Mouse (Mus musculus) embryonic facial prominence, embryonic 11.5 days (tissue): ENCODE results near the gene Fam118b. TPM values are rescaled to one million over a fixed set of nuclear protein-coding genes. Genes with fewer than 3 reads are reported as not detected.

Experiments
- ATAC-seq: fragments of 200-750 bp; cut with Nextera tagmentation; replicated peaks from 2 replicates; pipeline ENCODE4 v1.8.0; 2017; ENCODE audit warnings: low read depth; ENCODE audit not compliant: insufficient number of reproducible peaks, low FRiP score, low TSS enrichment
- DNase-seq: peaks from one replicate; pipeline ENCODE4 v3.0.0-alpha.2; 2015; ENCODE audit warnings: low spot score
- H3K27ac ChIP-seq: fragments of 300-500 bp; sonication (generic); replicated peaks from 2 replicates; pipeline ENCODE4 v1.5.1; 2014; ENCODE audit warnings: mild to moderate bottlenecking, low read depth, low read length, control low read depth
- H3K27me3 ChIP-seq: fragments of 300-500 bp; sonication (generic); 2 replicates; pipeline ENCODE4 v1.6.1; 2014; ENCODE audit warnings: mild to moderate bottlenecking, low read length, moderate library complexity, mixed read lengths; ENCODE audit not compliant: control insufficient read depth, insufficient read depth
- H3K36me3 ChIP-seq: fragments of 300-500 bp; sonication (generic); replicated peaks from 2 replicates; pipeline ENCODE4 v1.6.1; 2014; ENCODE audit warnings: low read depth, mild to moderate bottlenecking, low read length, moderate library complexity, mixed read lengths; ENCODE audit not compliant: control insufficient read depth, insufficient read depth
- H3K4me1 ChIP-seq: fragments of 300-500 bp; sonication (generic); 2 replicates; pipeline ENCODE4 v1.6.1; 2014; ENCODE audit warnings: low read length, mixed read lengths; ENCODE audit not compliant: control insufficient read depth, insufficient read depth
- H3K4me2 ChIP-seq: fragments of 300-500 bp; sonication (generic); 2 replicates; pipeline ENCODE4 v1.6.1; 2014; ENCODE audit warnings: low read depth, mild to moderate bottlenecking, control low read depth, low read length, moderate library complexity
- H3K4me3 ChIP-seq: fragments of 300-500 bp; sonication (generic); 2 replicates; pipeline ENCODE4 v1.5.1; 2014; ENCODE audit warnings: low read depth, low read length, control low read depth
- H3K9ac ChIP-seq: fragments of 300-500 bp; sonication (generic); replicated peaks from 2 replicates; pipeline ENCODE4 v1.6.1; 2014; ENCODE audit warnings: mild to moderate bottlenecking, control low read depth, low read length
- H3K9me3 ChIP-seq: fragments of 300-500 bp; sonication (generic); replicated peaks from 2 replicates; pipeline ENCODE4 v1.6.1; 2016; ENCODE audit warnings: mild to moderate bottlenecking, low read length, inconsistent platforms, mixed read lengths; ENCODE audit not compliant: control insufficient read depth
- WGBS: fragments of 180-500 bp; shearing (Covaris S2); extraction: QIAGEN DNeasy Blood & Tissue Kit; methylation state at CpG from one replicate; pipeline ENCODE4 v1.1.7; 2014; 5-methylcytosine and 5-hydroxymethylcytosine counted together
- polyA plus RNA-seq: library from polyadenylated mRNA; unstranded; fragments of >200 nt; fragmentation: Nextera tagmentation; extraction: Ambion mirVana; gene quantifications from 2 replicates; pipeline ENCODE4 v1.2.1, GENCODE M21; 2014

Gene Fam118b
- polyA plus RNA-seq, 1 experiment from 2014 or later, result 75.0 TPM

DNA sequence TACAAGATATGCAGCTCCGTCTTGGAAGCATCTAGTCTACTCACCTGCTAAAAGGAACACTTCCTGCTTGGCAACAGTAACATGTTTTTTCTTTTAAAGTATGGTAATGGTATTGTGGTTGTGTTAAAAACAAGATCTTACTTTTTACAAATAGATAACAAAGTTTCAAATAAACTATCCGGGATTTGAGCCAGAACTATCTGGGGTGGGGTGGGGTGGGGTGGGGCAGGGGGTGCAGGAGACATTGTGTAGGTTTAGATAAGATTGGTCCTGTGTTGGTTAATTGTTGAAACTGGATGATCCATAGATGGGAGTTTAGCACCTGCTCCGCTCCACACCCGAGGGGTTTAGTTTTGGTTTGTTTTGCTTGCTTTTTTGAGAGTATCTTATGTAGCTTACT, 5.2 kb downstream of the Fam118b start:
- 77% methylated on average over 4 of the region's 4 CpGs for WGBS
- Histone ChIP-seq H3K4me3 (no peak overlapping the region), H3K4me1 (no peaks in the 10 kb centered on the region), H3K9me3 (no peaks in the 10 kb centered on the region), H3K36me3 (no peaks in the 10 kb centered on the region), H3K9ac (no peak overlapping the region), H3K27ac (no peak overlapping the region), H3K4me2 (no peak overlapping the region), H3K27me3 (no peaks in the 10 kb centered on the region)
- ATAC-seq (no peak), DNase-seq (no peak)

DNA sequence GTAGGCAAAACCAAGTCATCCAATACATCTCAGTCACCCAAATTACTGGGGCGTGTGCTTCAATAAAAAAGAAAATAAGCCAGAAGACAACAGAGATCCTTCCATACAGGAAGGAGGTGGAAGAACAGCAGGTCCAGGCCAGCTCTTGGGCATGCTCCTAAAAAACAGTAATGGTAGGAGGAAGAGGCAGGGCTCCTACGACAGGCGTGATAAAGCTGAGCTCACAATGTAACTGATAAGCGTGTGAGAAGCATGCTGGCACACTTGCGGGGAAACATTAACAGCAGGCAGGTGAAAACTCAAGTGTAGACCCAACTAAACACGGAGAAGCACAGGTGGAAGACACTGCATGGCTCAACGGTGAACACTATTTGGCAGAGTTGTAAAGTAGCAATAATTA, 10.2 kb downstream of the Fam118b start:
- DNase-seq, result no peak
- 90% methylated on average over 7 of the region's 7 CpGs for whole genome bisulfite sequencing
- no peak overlapping the region for H3K27ac ChIP-seq

DNA sequence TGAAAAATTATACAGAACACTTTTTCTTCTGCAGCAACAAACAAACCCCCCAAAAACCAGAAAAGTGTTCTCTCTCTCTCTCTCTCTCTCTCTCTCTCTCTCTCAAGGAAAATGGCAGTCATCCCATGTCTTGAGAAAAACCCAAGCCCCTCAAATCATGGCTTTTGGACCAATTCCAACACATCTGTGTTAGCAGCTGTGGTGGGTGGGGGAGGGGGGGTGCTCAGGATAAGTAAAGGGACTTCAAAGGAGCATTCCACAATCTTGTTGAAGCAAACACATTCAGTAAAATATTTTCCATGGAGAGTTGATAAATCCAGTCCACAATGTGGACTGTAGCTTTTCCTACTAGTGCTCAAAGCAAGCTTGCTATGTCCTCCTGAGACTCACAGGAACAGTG, 18.1 kb downstream of the Fam118b start:
- H3K9ac ChIP-seq, result no peak overlapping the region
- no peak overlapping the region for H3K4me3 ChIP-seq
- no peaks in the 10 kb centered on the region for H3K4me1 ChIP-seq
- no peak overlapping the region for H3K4me2 ChIP-seq
- H3K27ac ChIP-seq, result no peak overlapping the region
- no peak for ATAC-seq
- no peak for DNase-seq
- no peaks in the 10 kb centered on the region for H3K9me3 ChIP-seq
- H3K27me3 ChIP-seq, result no peaks in the 10 kb centered on the region
- no peaks in the 10 kb centered on the region for H3K36me3 ChIP-seq

More for the DNA sequence above, 10.2 kb downstream of the Fam118b start:
- no peak for ATAC-seq
- Histone ChIP-seq H3K9ac (no peak overlapping the region), H3K4me1 (no peaks in the 10 kb centered on the region), H3K4me2 (no peak overlapping the region), H3K36me3 (no peaks in the 10 kb centered on the region), H3K27me3 (no peaks in the 10 kb centered on the region), H3K9me3 (no peaks in the 10 kb centered on the region), H3K4me3 (no peak overlapping the region)

DNA sequence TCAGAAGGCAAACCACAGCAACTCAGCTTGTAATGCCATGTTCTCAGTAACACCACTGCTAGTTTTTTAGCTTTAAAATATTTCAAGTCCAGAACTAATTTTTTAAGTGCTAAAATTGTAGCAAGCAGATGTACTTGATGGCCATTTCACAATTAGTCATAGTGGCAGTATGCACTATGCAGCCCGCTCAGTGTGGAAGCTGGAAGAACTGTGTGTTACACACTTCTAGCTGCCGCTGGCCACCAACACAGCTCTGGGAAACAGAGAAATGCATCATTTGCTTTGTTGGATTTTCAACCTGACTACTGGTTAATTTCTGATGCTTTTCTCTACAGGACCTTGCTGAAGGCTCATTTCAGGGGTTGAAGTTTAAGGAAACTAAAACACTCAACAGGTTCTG, 20.2 kb downstream of the Fam118b start:
- Histone ChIP-seq H3K4me1 (no peaks in the 10 kb centered on the region), H3K36me3 (no peaks in the 10 kb centered on the region), H3K27ac (no peak overlapping the region), H3K4me3 (no peak overlapping the region), H3K27me3 (no peaks in the 10 kb centered on the region), H3K9me3 (no peaks in the 10 kb centered on the region), H3K9ac (no peak overlapping the region), H3K4me2 (no peak overlapping the region)
- no peak for ATAC-seq
- DNase-seq, result no peak
- 98% methylated on average over 2 of the region's 2 CpGs for WGBS

DNA sequence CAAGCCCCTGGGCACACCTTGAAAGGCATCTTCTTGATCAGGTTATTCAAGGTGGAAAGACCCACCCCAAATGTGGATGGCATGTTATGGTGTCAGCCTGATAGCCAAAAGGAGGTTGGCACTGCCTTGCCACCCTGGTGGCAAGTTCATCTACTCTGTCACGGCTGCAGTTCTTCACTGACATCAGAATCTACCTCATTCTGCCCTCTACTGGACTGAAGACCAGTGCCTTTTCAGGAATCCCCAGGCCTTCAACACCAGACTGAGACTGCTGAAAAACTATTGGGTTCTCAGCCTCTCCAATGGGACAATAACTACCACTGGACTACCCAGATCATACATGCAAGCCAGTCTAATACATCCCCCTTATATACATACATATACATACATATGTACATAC, 27.9 kb downstream of the Fam118b start:
- no peaks in the 10 kb centered on the region; the same call in 1 of the 2 replicates for H3K36me3 ChIP-seq
- ATAC-seq, result no peak

DNA sequence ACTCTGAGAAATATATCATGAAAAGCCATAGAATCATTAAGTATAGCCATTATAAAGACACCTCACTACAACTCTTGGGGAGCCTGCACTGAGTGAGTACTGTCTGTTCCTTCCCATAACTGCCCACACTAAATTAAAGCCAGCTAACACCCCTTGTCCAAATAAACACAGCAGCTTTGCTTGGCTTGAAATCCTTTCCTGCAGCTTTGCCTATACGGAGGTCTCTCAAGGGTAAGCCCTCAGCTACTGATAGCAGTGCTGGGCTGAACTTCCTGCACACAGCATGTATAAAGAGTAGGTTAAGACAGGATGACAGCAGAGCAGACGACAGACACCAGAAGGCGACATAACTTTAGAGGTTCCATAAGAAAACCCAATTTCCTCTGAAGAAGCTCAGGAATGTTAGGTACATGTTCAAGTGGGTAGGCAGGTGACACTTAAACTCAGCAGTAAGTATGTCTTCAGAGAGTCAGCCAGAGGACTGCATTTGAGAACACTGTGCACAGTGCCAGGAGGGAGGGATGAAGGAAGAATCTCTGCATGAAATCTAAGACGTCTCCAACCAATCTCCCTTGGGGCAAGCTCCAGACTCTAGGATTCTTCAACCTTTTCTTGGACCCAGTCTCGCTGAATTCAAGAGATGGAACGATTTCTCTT, 28.6 kb downstream of the Fam118b start:
- ATAC-seq (no peak), DNase-seq (no peak)
- no peak overlapping the region for H3K4me2 ChIP-seq
- no peak overlapping the region for H3K27ac ChIP-seq
- WGBS, result 60% methylated on average over 6 of the region's 6 CpGs
- H3K9ac ChIP-seq, result no peak overlapping the region
- H3K36me3 ChIP-seq, result no peaks in the 10 kb centered on the region; the same call in 1 of the 2 replicates
- no peaks in the 10 kb centered on the region for H3K4me1 ChIP-seq
- H3K9me3 ChIP-seq, result no peaks in the 10 kb centered on the region
- H3K4me3 ChIP-seq, result no peak overlapping the region
- no peaks in the 10 kb centered on the region for H3K27me3 ChIP-seq

More for the DNA sequence above, 27.9 kb downstream of the Fam118b start:
- Histone ChIP-seq H3K27me3 (no peaks in the 10 kb centered on the region), H3K9me3 (no peaks in the 10 kb centered on the region), H3K4me1 (no peaks in the 10 kb centered on the region), H3K9ac (no peak overlapping the region), H3K4me2 (no peak overlapping the region), H3K4me3 (no peak overlapping the region), H3K27ac (no peak overlapping the region)
- DNase-seq, result no peak
- WGBS, result 67% methylated on average over 1 of the region's 1 CpGs

DNA sequence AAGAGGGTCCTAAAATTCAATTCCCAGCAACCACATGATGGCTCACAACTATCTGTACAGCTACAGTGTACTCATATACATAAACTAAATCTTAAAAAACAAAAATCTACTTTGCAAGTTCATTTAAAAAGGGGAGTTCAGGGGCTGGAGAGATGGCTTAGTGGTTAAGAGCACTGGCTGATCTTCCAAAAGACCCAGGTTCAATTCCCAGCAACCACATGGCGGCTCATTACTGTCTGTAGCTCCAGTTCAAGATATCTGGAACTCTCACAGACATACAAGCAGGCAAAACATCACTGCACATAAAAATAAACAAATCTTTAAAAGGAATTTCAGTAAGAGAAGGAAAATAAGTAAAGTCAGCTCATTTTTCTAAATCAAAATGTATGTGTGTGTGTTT, 29.2 kb downstream of the Fam118b start:
- Histone ChIP-seq H3K36me3 (no peaks in the 10 kb centered on the region; the same call in 1 of the 2 replicates), H3K4me2 (no peak overlapping the region), H3K27ac (no peak overlapping the region), H3K9me3 (no peaks in the 10 kb centered on the region), H3K27me3 (no peaks in the 10 kb centered on the region), H3K9ac (no peak overlapping the region), H3K4me3 (no peak overlapping the region), H3K4me1 (no peaks in the 10 kb centered on the region)
- DNase-seq (no peak), ATAC-seq (no peak)
- 83% methylated on average over 1 of the region's 1 CpGs for WGBS

DNA sequence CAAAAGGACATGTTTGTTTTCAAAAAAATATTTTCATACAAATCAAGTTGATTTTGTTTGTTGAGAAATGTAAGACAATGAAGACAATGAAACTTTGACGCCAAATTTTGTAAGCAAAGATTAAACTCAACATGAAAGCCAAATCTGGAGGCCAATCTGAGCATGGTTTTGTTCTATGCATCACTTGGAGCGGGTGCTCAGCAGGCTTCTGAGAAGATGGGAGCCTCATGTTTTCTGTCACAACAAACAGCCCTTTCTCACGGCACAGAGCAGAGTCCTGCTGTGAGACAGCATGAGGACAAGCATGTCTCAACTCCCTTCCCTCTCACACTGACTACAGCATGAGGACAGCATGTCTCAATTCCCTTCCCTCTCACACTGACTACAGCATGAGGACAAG, 31.6 kb downstream of the Fam118b start:
- Histone ChIP-seq H3K4me1 (no peaks in the 10 kb centered on the region), H3K9me3 (no peaks in the 10 kb centered on the region), H3K4me3 (no peak overlapping the region), H3K36me3 (no peaks in the 10 kb centered on the region; the same call in 1 of the 2 replicates), H3K27me3 (no peaks in the 10 kb centered on the region), H3K27ac (no peak overlapping the region), H3K4me2 (no peak overlapping the region), H3K9ac (no peak overlapping the region)
- ATAC-seq (no peak), DNase-seq (no peak)
- WGBS, result 56% methylated on average over 3 of the region's 3 CpGs
